Mouse (Mus musculus): ENCODE measurements around the gene Thtpa. TPM values are rescaled to one million over a fixed set of nuclear protein-coding genes. Genes with fewer than 3 reads are reported as not detected.
A peak's percentile ranks its signal among the peaks of the same experiment; 100 is the strongest.

Thtpa gene
- polyA plus RNA-seq, 1 experiment: 13.8 TPM

DNA sequence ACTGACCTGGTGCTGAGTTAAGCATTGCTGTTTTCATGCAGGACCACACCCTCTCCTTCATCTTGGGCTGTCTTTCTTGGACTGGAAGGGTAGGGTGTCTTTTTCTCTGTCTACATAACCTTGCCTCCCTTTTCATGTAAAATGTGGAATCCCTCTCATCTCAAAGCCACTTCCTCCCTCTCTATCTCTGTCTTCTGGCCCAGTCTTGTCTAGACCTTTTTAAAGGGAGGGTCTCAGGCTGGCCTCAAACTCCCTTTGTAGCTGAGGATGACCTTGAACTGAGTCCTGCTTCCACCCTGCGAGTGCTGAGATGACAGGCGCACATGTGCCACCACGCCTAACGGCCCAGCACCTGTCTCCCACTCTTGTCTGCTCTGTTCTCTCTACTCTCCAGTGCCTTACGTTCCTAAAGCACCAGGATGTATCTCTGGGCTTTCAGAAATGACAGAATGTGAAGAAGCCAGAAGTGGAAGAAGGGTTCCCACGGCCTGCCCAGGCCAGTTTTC is 8.5 kb upstream of the Thtpa start:
- TF ChIP-seq CTCF (conservative IDR thresholded peaks at IDR 0.05; ENCODE audit: insufficient read depth, insufficient read length, low read depth, low read length) (no peak), POLR2A (IDR thresholded peaks at IDR 0.05; ENCODE audit: low read depth, low read length) (no peak)
- DNase-seq: no peak
- H3K4me3 ChIP-seq (ENCODE audit: insufficient read depth, low read depth, low read length): no peak overlapping the region
- WGBS: 90% methylated on average over 6 of the region's 6 CpGs
- H3K36me3 ChIP-seq (ENCODE audit: control insufficient read depth, insufficient read depth, low read length): no peaks in the 10 kb centered on the region
- no peaks in the 10 kb centered on the region for H3K27me3 ChIP-seq (replicated peaks; ENCODE audit: control insufficient read depth, insufficient read depth, low read length)
- H3K4me1 ChIP-seq (ENCODE audit: control insufficient read depth, insufficient read depth, low read length): peaks cover 13% of the 10 kb centered on the region
- H3K27ac ChIP-seq (ENCODE audit: insufficient read depth, low read depth, low read length): no peak overlapping the region

DNA sequence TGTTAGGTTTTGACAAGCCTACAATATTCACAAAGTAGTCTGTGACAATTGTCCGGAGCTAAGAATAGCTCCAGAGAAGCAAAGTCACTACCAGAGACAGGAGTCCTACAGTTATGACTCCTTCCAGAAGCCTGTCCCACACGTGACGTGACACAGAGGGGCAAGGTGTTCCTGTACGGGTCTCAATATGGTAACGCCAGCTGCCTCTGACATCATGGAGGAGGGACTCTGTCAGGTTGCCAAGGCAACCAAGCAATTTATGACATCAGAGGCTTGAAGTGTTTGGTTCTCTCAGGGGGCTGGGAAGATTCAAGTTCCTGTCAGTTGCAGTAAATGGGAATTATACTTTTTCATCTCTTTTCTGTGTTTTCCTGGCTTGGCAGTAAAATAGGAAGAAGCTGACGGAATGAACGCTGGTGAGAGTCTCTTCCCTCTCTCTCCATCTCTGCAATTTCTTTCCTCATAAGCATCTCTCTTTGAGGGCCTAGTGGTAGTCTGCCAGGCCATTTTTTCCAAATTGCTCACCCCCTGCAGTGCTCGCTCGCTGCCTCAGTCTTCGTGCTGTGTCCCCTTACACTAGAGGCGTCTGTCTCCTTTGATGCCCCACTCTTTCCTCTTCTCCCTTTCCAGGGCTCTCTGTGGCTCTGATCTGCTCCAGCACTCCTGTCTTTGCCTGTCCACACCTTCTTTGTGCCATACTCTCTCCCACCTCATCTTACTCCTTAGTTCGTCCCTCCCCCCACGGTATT is 5.2 kb upstream of the Thtpa start:
- peak; percentile 37 for DNase-seq
- Histone ChIP-seq H3K4me3 (ENCODE audit: insufficient read depth, low read depth, low read length) (no peak overlapping the region), H3K27me3 (replicated peaks; ENCODE audit: control insufficient read depth, insufficient read depth, low read length) (no peaks in the 10 kb centered on the region), H3K36me3 (ENCODE audit: control insufficient read depth, insufficient read depth, low read length) (no peaks in the 10 kb centered on the region), H3K4me1 (ENCODE audit: control insufficient read depth, insufficient read depth, low read length) (peaks cover 10% of the 10 kb centered on the region), H3K27ac (ENCODE audit: insufficient read depth, low read depth, low read length) (peak overlapping the region; percentile 28; the same call in 1 of the 2 replicates)
- TF ChIP-seq CTCF (conservative IDR thresholded peaks at IDR 0.05; ENCODE audit: insufficient read depth, insufficient read length, low read depth, low read length) (no peak), POLR2A (IDR thresholded peaks at IDR 0.05; ENCODE audit: low read depth, low read length) (no peak)
- WGBS: 72% methylated on average over 13 of the region's 13 CpGs

DNA sequence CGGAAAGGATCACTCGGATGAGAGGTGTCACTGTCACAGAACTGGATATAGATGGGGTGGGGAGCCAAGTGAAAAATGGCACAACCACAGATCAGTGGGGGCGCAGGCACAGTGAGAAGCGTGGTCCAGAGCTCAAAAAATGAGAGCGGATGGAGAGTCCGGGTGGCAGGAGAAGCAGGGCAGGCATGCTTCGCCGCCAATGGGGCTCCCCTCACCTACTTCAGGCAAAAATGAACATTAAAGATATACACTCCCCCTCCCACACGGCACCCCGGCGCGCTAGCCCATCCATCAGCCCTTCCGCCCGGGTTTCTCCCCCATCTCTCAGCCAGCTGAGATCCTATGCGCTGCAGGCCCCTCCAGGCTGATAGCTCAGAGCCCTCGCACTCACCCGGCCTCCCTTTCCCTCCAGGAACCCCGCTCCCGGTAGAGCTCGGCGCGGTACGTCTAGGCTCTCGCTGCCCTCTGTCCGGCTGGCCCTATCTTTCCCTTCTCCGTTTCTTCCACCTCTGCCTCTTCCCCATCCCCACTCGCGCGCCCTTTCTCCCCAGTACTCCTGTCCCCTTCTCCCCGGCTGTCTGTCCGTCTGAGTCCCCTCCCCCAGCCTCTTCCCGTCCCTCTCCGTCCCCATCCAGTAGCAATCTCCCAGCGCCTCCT is 3.2 kb upstream of the Thtpa start:
- peak overlapping the region; percentile 58 for H3K4me3 ChIP-seq (ENCODE audit: insufficient read depth, low read depth, low read length)
- no peaks in the 10 kb centered on the region for H3K27me3 ChIP-seq (replicated peaks; ENCODE audit: control insufficient read depth, insufficient read depth, low read length)
- peak overlapping the region; percentile 22; the same call in 1 of the 2 replicates for H3K27ac ChIP-seq (ENCODE audit: insufficient read depth, low read depth, low read length)
- no peak for DNase-seq
- TF ChIP-seq CTCF (conservative IDR thresholded peaks at IDR 0.05; ENCODE audit: insufficient read depth, insufficient read length, low read depth, low read length) (no peak), POLR2A (IDR thresholded peaks at IDR 0.05; ENCODE audit: low read depth, low read length) (no peak)
- peaks cover 8% of the 10 kb centered on the region; the same call in 1 of the 2 replicates for H3K4me1 ChIP-seq (ENCODE audit: control insufficient read depth, insufficient read depth, low read length)
- 13% methylated on average over 34 of the region's 34 CpGs for WGBS
- H3K36me3 ChIP-seq (ENCODE audit: control insufficient read depth, insufficient read depth, low read length): no peaks in the 10 kb centered on the region

DNA sequence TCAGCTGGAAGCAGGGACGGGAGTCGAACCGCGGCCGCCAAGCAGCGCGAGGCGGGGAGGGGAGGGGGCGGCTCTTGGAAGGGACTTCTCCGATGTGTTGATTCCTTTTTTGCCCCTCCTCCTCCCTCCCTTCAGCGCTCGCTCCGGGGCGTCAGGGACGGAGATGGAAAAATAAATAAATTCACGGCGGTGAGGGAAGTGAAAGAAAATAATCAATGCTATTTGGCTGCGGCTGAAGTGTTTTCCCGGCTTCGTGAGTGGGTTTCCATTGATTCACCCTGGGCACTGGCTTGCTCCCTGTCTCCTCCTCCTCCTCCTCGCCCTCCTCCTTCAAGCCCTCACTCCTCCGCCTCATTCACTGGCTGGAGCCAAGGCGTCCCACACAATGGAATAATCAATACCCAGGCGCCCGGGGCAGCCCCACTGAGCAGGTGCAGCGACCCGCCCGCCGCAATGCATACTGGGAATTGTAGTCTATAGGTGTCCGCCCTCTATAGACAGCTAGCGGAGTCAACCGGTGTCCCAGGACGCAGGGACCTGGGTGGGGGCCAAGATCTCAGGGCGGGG is 2.5 kb upstream of the Thtpa start, which contains the start of gene Zfhx2:
Gene Zfhx2 (minus strand): TSS at position 314 of the 567 bp plus-strand sequence.
- H3K27me3 ChIP-seq (replicated peaks; ENCODE audit: control insufficient read depth, insufficient read depth, low read length): no peaks in the 10 kb centered on the region
- H3K36me3 ChIP-seq (ENCODE audit: control insufficient read depth, insufficient read depth, low read length): no peaks in the 10 kb centered on the region
- peak; percentile 97 for DNase-seq
- TF ChIP-seq CTCF (conservative IDR thresholded peaks at IDR 0.05; ENCODE audit: insufficient read depth, insufficient read length, low read depth, low read length) (0 out of 2 replicates have a peak, but pooled peaks have one; percentile 5), POLR2A (IDR thresholded peaks at IDR 0.05; ENCODE audit: low read depth, low read length) (no peak)
- peak within 1 kb of the TSS; percentile 58 for H3K4me3 ChIP-seq (ENCODE audit: insufficient read depth, low read depth, low read length)
- WGBS: under 1% methylated on average over 34 of the region's 34 CpGs
- peak within 1 kb of the TSS; percentile 42; the same call in 1 of the 2 replicates for H3K27ac ChIP-seq (ENCODE audit: insufficient read depth, low read depth, low read length)
- peaks cover 7% of the 10 kb centered on the region; the same call in 1 of the 2 replicates for H3K4me1 ChIP-seq (ENCODE audit: control insufficient read depth, insufficient read depth, low read length)

DNA sequence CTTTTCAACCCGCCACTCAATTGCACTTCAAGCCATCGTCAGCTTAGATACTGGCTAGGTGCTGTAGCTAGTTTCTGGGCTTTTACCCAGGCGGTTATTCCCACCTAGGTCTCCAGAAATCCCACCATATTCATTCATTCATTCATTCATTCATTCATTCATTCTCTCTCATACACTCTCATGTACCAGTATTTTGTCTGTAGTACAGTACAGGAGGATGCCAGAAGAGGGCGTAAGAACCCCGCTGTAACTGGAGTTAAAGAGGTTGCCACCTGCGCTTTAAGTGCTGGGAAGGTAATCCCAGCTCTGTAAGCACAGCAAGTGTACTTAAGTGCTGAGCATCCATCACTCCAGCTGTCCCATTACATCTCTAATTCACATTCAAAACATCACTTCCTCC is 657 bp upstream of the Thtpa start:
- no peaks in the 10 kb centered on the region for H3K36me3 ChIP-seq (ENCODE audit: control insufficient read depth, insufficient read depth, low read length)
- no peak overlapping the region for H3K4me3 ChIP-seq (ENCODE audit: insufficient read depth, low read depth, low read length)
- WGBS: 49% methylated on average over 6 of the region's 6 CpGs
- no peak for TF ChIP-seq POLR2A (IDR thresholded peaks at IDR 0.05; ENCODE audit: low read depth, low read length)
- no peak for TF ChIP-seq CTCF (conservative IDR thresholded peaks at IDR 0.05; ENCODE audit: insufficient read depth, insufficient read length, low read depth, low read length)
- no peaks in the 10 kb centered on the region for H3K27me3 ChIP-seq (replicated peaks; ENCODE audit: control insufficient read depth, insufficient read depth, low read length)
- DNase-seq: no peak
- H3K27ac ChIP-seq (ENCODE audit: insufficient read depth, low read depth, low read length): no peak overlapping the region
- H3K4me1 ChIP-seq (ENCODE audit: control insufficient read depth, insufficient read depth, low read length): peaks cover 7% of the 10 kb centered on the region; the same call in 1 of the 2 replicates

- TF ChIP-seq POLR2A (IDR thresholded peaks at IDR 0.05; ENCODE audit: low read depth, low read length): no peak
- TF ChIP-seq CTCF (conservative IDR thresholded peaks at IDR 0.05; ENCODE audit: insufficient read depth, insufficient read length, low read depth, low read length): no peak
- H3K4me1 ChIP-seq (ENCODE audit: control insufficient read depth, insufficient read depth, low read length): peaks cover 7% of the 10 kb centered on the region; the same call in 1 of the 2 replicates
Observed at GRCm38 (mm10) chr14:55095263-55095662, 679 bp downstream of the Thtpa start.

More at GRCm38 (mm10) chr14:55095263-55095662, 679 bp downstream of the Thtpa start:
- peak overlapping the region; percentile 91 for H3K27ac ChIP-seq (ENCODE audit: insufficient read depth, low read depth, low read length)
- H3K4me3 ChIP-seq (ENCODE audit: insufficient read depth, low read depth, low read length): peak overlapping the region; percentile 81
- DNase-seq: no peak
- H3K36me3 ChIP-seq (ENCODE audit: control insufficient read depth, insufficient read depth, low read length): no peaks in the 10 kb centered on the region
- 40% methylated on average over 9 of the region's 9 CpGs for WGBS
- H3K27me3 ChIP-seq (replicated peaks; ENCODE audit: control insufficient read depth, insufficient read depth, low read length): no peaks in the 10 kb centered on the region
